Mouse (Mus musculus) forebrain, postnatal 0 days (tissue): ENCODE measurements at regions not wholly inside any gene's neighbourhood (a gene's known extent, or its start where the extent isn't known, plus 50 kb on each side); places are given as distances from the start of the nearest gene placed in this dataset.

Experiments
- ATAC-seq: fragments of 200-750 bp; cut with Nextera tagmentation; 2 replicates; pipeline ENCODE4 v1.8.0; 2017; ENCODE audit warnings: mild to moderate bottlenecking, moderate library complexity
- DNase-seq: peaks from one replicate; pipeline ENCODE4 v3.0.0-alpha.2; 2015
- H3K27ac ChIP-seq: fragments of 300-500 bp; sonication (generic); 2 replicates; pipeline ENCODE4 v1.5.1; 2014; ENCODE audit warnings: low read depth, mild to moderate bottlenecking, antibody characterized with exemption, low read length, moderate library complexity, mixed read lengths
- H3K27me3 ChIP-seq: fragments of 300-500 bp; sonication (generic); 2 replicates; pipeline ENCODE4 v1.6.1; 2014; ENCODE audit warnings: mild to moderate bottlenecking, low read length, mixed read lengths; ENCODE audit not compliant: insufficient read depth
- H3K36me3 ChIP-seq: fragments of 300-500 bp; sonication (generic); 2 replicates; pipeline ENCODE4 v1.6.1; 2014; ENCODE audit warnings: mild to moderate bottlenecking, moderate library complexity; ENCODE audit not compliant: insufficient read depth
- H3K4me1 ChIP-seq: fragments of 300-500 bp; sonication (generic); 2 replicates; pipeline ENCODE4 v1.6.1; 2014; ENCODE audit warnings: antibody characterized with exemption; ENCODE audit not compliant: insufficient read depth
- H3K4me2 ChIP-seq: fragments of 300-500 bp; sonication (generic); 2 replicates; pipeline ENCODE4 v1.6.1; 2014; ENCODE audit warnings: low read depth, mild to moderate bottlenecking, moderate library complexity
- H3K4me3 ChIP-seq: fragments of 300-500 bp; sonication (generic); 2 replicates; pipeline ENCODE4 v1.5.1; 2014; ENCODE audit warnings: low read depth, low read length, mixed read lengths
- H3K9ac ChIP-seq: fragments of 300-500 bp; sonication (generic); 2 replicates; pipeline ENCODE4 v1.6.1; 2014; ENCODE audit warnings: mild to moderate bottlenecking
- H3K9me3 ChIP-seq: fragments of 300-500 bp; sonication (generic); 2 replicates; pipeline ENCODE4 v1.6.1; 2016; ENCODE audit warnings: low read length
- CTCF ChIP-seq: sonication (generic); IDR thresholded peaks from 2 replicates; pipeline ENCODE4 v1.5.1; 2016; ENCODE audit warnings: antibody characterized with exemption, control low read depth, low read depth
- WGBS: fragments of 180-500 bp; shearing (Covaris S2); extraction: QIAGEN DNeasy Blood & Tissue Kit; methylation state at CpG from one replicate; pipeline ENCODE4 v1.1.7; 2014; 5-methylcytosine and 5-hydroxymethylcytosine counted together

DNA sequence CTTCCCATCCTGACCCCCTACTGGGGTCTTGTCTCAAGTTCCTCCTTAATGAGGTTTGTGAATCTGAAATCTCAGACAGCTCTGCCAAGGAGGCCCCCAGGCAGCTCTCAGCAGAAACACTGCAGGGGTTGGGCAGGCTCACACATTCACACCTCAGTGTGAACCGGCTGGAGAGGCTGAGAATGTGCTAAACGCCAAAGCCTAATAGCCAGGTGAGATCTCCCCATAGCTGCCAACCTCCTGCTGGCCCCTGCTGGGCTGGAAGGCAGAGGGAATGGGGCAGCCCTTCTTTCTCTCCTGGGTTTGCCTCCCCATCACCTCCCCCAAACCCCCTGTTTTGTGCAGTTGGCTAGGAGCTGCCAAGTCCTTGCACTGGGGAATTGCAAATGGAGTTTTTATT lies 81.3 kb upstream of the Gm26897 start:
- ATAC-seq = no peak
- Histone ChIP-seq H3K27me3 (no peaks in the 10 kb centered on the region), H3K4me3 (no peak overlapping the region), H3K4me1 (peaks cover 17% of the 10 kb centered on the region), H3K27ac (no peak overlapping the region), H3K4me2 (no peak overlapping the region), H3K9me3 (no peaks in the 10 kb centered on the region), H3K36me3 (no peaks in the 10 kb centered on the region), H3K9ac (no peak overlapping the region)
- no peak for TF ChIP-seq CTCF
- 19% methylated on average over 2 of the region's 2 CpGs for WGBS
- DNase-seq = no peak

DNA sequence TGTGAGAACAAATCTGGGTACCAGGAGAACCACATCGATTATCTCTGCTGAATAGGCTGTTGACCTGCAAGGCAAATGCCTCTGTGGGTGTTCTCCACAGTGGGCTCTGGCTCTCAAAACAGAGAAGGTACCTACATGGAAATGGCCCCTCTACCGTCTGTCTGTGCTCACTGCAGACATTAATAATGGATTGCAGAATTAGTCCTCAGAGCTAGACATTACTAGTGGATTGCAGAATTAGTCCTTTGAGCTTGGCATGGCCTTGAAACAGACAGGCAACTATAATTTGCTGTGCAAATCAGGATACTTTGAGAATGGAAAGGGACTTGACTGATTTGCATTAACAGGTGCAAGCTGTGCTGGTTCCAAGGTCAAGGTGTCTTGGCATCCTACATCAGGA lies 77.3 kb upstream of the Gm26897 start:
- no peaks in the 10 kb centered on the region for H3K27me3 ChIP-seq
- no peak overlapping the region for H3K27ac ChIP-seq
- H3K4me3 ChIP-seq = no peak overlapping the region
- H3K9ac ChIP-seq = no peak overlapping the region
- TF ChIP-seq CTCF = no peak
- no peaks in the 10 kb centered on the region for H3K9me3 ChIP-seq
- ATAC-seq (no peak), DNase-seq (no peak)
- peaks cover 4% of the 10 kb centered on the region for H3K4me1 ChIP-seq
- 83% methylated on average over 2 of the region's 2 CpGs for WGBS
- no peaks in the 10 kb centered on the region for H3K36me3 ChIP-seq
- H3K4me2 ChIP-seq = no peak overlapping the region

DNA sequence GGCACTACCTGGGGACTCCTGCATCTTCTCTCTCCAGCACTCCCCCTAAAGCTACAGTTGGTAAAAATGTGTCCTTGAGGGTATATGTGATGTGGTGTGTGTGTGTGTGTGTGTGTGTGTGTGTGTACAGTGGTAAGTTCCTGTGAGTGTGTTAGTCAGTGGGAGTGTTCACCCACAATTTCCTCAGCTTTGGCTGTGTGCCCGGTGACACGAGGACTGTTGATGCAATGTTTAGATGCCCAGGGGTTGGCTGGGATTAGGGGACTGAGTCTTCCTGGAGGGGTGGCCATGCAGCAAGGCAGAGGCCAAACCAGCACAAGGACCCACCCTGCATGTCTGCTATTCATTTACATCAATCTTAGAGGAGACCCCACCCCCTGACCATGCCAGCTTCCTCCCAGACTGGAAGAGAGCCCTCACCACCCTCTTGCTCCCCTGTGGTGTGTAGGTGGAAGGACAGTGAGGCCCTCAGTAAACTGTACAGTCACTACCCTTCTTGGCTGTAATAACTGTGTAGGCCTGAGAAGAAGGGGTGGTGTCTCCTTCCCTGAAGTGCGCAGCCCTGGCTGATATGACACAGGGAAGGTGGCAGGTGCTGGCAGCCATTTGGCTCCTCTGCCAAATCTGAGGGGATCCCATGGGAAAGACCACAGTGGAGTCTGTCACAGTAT lies 75.8 kb upstream of the Gm26897 start:
- 55% methylated on average over 3 of the region's 3 CpGs for WGBS
- DNase-seq (no peak), ATAC-seq (no peak)
- Histone ChIP-seq H3K9ac (no peak overlapping the region), H3K27me3 (no peaks in the 10 kb centered on the region), H3K36me3 (no peaks in the 10 kb centered on the region), H3K4me2 (no peak overlapping the region), H3K4me1 (peaks cover 10% of the 10 kb centered on the region), H3K4me3 (no peak overlapping the region), H3K27ac (no peak overlapping the region), H3K9me3 (no peaks in the 10 kb centered on the region)
- TF ChIP-seq CTCF = no peak

DNA sequence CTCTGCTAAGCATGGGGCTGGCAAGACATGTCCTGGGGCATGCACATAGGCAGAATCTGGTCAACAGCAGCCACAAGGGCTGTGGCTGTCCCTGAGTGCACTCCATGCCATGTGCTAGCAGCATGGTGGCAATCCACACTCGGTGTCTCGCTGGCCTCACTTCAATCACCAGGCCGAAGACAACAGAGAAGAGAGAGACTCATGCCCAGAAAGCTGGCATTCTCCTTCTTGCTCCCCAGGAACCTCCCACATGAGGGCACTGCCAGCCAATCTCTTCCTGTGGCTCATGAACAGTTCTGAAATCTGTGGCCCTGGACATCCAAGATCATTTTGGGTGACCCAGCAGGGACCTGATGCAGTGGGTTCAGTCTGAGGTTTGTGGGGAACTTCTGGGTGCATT lies 74.5 kb upstream of the Gm26897 start:
- no peak for TF ChIP-seq CTCF
- Histone ChIP-seq H3K4me1 (peaks cover 10% of the 10 kb centered on the region), H3K9ac (no peak overlapping the region), H3K27ac (no peak overlapping the region), H3K27me3 (no peaks in the 10 kb centered on the region), H3K4me2 (no peak overlapping the region), H3K4me3 (no peak overlapping the region), H3K36me3 (no peaks in the 10 kb centered on the region), H3K9me3 (no peaks in the 10 kb centered on the region)
- DNase-seq = no peak
- WGBS = 44% methylated on average over 3 of the region's 3 CpGs
- 0 out of 2 replicates have a peak, but pooled peaks have one; percentile 23 for ATAC-seq

DNA sequence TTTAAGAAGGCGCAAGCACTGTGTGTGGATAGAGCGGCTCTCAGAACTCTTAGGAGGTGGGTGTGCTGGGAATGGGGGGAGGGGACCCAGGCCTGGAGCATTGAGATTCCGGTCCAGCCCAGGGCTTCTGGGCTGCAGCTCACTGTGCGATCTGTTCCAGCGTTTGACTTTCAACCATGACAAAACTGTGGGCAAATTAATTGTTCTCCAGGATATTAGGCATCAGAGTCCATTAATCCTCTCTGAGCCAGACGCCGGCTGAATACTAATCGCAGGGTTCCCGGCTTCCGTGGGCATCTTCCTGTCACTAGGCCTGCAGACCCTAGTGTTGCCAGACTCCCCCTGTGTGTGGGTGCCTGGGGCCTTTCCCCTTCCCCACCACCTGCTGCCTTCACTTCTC lies 73.3 kb upstream of the Gm26897 start:
- Histone ChIP-seq H3K4me1 (peaks cover 10% of the 10 kb centered on the region), H3K27ac (peak overlapping the region; percentile 67), H3K4me2 (no peak overlapping the region), H3K27me3 (no peaks in the 10 kb centered on the region), H3K9ac (peak overlapping the region; percentile 37; the same call in 1 of the 2 replicates), H3K36me3 (no peaks in the 10 kb centered on the region), H3K9me3 (no peaks in the 10 kb centered on the region), H3K4me3 (no peak overlapping the region)
- peak; percentile 68 for DNase-seq
- peak; percentile 69 for ATAC-seq
- no peak for TF ChIP-seq CTCF
- WGBS = 17% methylated on average over 10 of the region's 10 CpGs

DNA sequence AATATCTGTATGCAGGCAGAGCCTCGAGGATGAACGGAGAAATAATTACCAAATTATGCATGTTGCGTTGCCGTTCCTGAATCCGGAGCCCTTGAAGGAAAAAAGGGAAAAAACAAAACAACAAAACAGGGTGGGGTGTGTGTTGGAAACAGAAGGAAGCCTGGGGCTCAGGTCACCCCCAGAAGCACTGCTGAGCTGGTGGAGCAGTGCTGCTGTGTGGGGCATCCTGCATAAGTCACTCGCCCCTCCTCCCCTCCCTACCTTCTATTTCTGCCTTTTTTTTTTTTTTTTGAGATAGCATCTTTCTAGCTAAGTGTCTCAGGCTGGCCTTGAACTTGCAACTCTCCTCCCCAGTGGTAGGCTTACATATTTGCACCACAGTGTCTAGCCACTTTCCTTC lies 72.8 kb upstream of the Gm26897 start:
- H3K4me1 ChIP-seq = peaks cover 10% of the 10 kb centered on the region
- no peak overlapping the region for H3K4me3 ChIP-seq
- peak; percentile 24; the same call in 1 of the 2 replicates for ATAC-seq
- no peaks in the 10 kb centered on the region for H3K9me3 ChIP-seq
- H3K4me2 ChIP-seq = no peak overlapping the region
- no peaks in the 10 kb centered on the region for H3K27me3 ChIP-seq
- H3K9ac ChIP-seq = no peak overlapping the region
- DNase-seq = no peak
- no peaks in the 10 kb centered on the region for H3K36me3 ChIP-seq
- H3K27ac ChIP-seq = peak overlapping the region; percentile 67; the same call in 1 of the 2 replicates
- no peak for TF ChIP-seq CTCF
- 18% methylated on average over 6 of the region's 6 CpGs for WGBS

DNA sequence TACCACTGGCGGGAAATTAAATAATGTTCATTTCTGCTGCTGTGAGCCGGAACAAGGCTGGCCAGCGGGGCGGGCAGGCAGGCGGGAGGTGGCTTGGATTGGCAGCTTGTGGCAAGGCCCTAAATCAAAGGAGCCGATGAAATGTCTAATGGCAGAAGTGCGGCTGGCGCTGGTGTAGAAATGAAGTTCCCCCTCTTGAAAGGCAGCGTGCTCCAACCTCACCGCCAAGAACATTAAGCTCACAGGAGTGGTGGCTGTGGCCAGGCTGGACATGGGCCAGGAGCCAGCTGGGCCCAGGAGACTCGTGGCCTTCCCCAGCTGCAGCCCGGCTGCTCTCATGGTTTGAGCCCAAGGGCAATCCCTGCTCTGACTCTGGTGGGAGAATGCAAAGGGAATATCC lies 71.8 kb upstream of the Gm26897 start:
- Histone ChIP-seq H3K4me1 (peaks cover 10% of the 10 kb centered on the region), H3K4me3 (no peak overlapping the region), H3K9ac (no peak overlapping the region), H3K4me2 (no peak overlapping the region), H3K27ac (no peak overlapping the region), H3K27me3 (no peaks in the 10 kb centered on the region), H3K9me3 (no peaks in the 10 kb centered on the region), H3K36me3 (no peaks in the 10 kb centered on the region)
- no peak for TF ChIP-seq CTCF
- WGBS = 20% methylated on average over 12 of the region's 12 CpGs
- DNase-seq (no peak), ATAC-seq (peak; percentile 30; the same call in 1 of the 2 replicates)
